Mouse (Mus musculus) frontal cortex, adult 2 months (tissue): ENCODE measurements around the gene Ttc13. TPM values are rescaled to one million over a fixed set of nuclear protein-coding genes. Genes with fewer than 3 reads are reported as not detected.

Experiments used
- DNase-seq, 2 experiments: peaks; one replicate each; pipeline ENCODE4 v3.0.0; 2022; ENCODE audit warnings: low spot score in 1 of 2; ENCODE audit errors: extremely low spot score in 1 of 2
- polyA plus RNA-seq: library from polyadenylated mRNA; depleted of rRNA; stranded (reverse); fragments of >200 nt; gene quantifications from 2 replicates; pipeline ENCODE4 v1.2.3, GENCODE M21; 2012; rRNA removed

Ttc13 gene
- polyA plus RNA-seq: 40.7 and 44.3 TPM in 2 replicates

GRCm38 (mm10) chr8:124721862-124722515 is at the start of gene Ttc13, which contains the start of gene Arv1:
Ttc13 (minus strand) TSS chr8:124721983.
Arv1 (plus strand) TSS chr8:124722139.
- peak; percentile 95 for DNase-seq

- no peak for DNase-seq
Observed at GRCm38 (mm10) chr8:124763061-124763460, 41.3 kb upstream of the Ttc13 start.

GRCm38 (mm10) chr8:124758544-124758943 is 36.8 kb upstream of the Ttc13 start:
- DNase-seq: no peak

- DNase-seq: no peak
Observed at GRCm38 (mm10) chr8:124756601-124757000, 34.8 kb upstream of the Ttc13 start.

- no peak for DNase-seq
Observed at GRCm38 (mm10) chr8:124756153-124756552, 34.4 kb upstream of the Ttc13 start.

GRCm38 (mm10) chr8:124755481-124755880 is 33.7 kb upstream of the Ttc13 start:
- no peak for DNase-seq

- DNase-seq: no peak
Observed at GRCm38 (mm10) chr8:124754792-124755190, 33.0 kb upstream of the Ttc13 start.

- DNase-seq: peak in 1 of 2 experiments; percentile 23
Observed at GRCm38 (mm10) chr8:124754101-124754791, 32.5 kb upstream of the Ttc13 start.

- DNase-seq: no peak
Observed at GRCm38 (mm10) chr8:124752325-124752862, 30.6 kb upstream of the Ttc13 start.

GRCm38 (mm10) chr8:124751709-124752173 is 30.0 kb upstream of the Ttc13 start, which contains the start of gene Fam89a:
Fam89a (minus strand) TSS chr8:124751832.
- no peak for DNase-seq

- DNase-seq: no peak
Observed at GRCm38 (mm10) chr8:124751191-124751590, 29.4 kb upstream of the Ttc13 start.

GRCm38 (mm10) chr8:124746661-124747060 is 24.9 kb upstream of the Ttc13 start:
- DNase-seq: no peak

- peak in 1 of 2 experiments; percentile 33 for DNase-seq
Observed at GRCm38 (mm10) chr8:124739268-124739667, 17.5 kb upstream of the Ttc13 start.

- no peak for DNase-seq
Observed at GRCm38 (mm10) chr8:124735371-124735911, 13.7 kb upstream of the Ttc13 start.

GRCm38 (mm10) chr8:124732828-124733227 is 11.0 kb upstream of the Ttc13 start:
- no peak for DNase-seq

GRCm38 (mm10) chr8:124724301-124724700 is 2.5 kb upstream of the Ttc13 start:
- DNase-seq: no peak

- DNase-seq: peak in 1 of 2 experiments; percentile 11
Observed at GRCm38 (mm10) chr8:124720938-124721861, 583 bp downstream of the Ttc13 start.

GRCm38 (mm10) chr8:124720133-124720532 is 1.6 kb downstream of the Ttc13 start:
- no peak for DNase-seq

- DNase-seq: no peak
Observed at GRCm38 (mm10) chr8:124715736-124716135, 6.0 kb downstream of the Ttc13 start.

GRCm38 (mm10) chr8:124713207-124713606 is 8.6 kb downstream of the Ttc13 start:
- DNase-seq: no peak
